In genomic region chr12:52006633-52006994, GRCm38 (mm10) we compare ENCODE assay signal across 7 mouse cellular contexts. TPM values are rescaled to one million over a fixed set of nuclear protein-coding genes. Genes with fewer than 3 reads are reported as not detected.
A peak's percentile ranks its signal among the peaks of the same experiment; 100 is the strongest.
DNase-seq lines count a peak whose midpoint lies in the region; ATAC-seq lines count a peak whose summit lies in the region.

No protein-coding gene starts in this region.

- no peaks in the 10 kb centered on the region for H3K9me3 ChIP-seq in neural tube, embryonic 11.5 days (ENCODE audit: control insufficient read depth, low read length)
- H3K9me3 ChIP-seq in forebrain, embryonic 14.5 days (replicated peaks; ENCODE audit: control insufficient read depth, low read length): no peaks in the 10 kb centered on the region
- H3K9me3 ChIP-seq in liver, embryonic 12.5 days (replicated peaks): no peaks in the 10 kb centered on the region
- no peaks in the 10 kb centered on the region for H3K9me3 ChIP-seq in stomach, embryonic 16.5 days (replicated peaks; ENCODE audit: control insufficient read depth, low read length)

- 50% methylated on average over 5 of the region's 5 CpGs for WGBS in neural tube, embryonic 11.5 days
- 52% methylated on average over 5 of the region's 5 CpGs for WGBS in forebrain, embryonic 14.5 days
- WGBS in liver, embryonic 12.5 days (ENCODE audit: insufficient replicate concordance): 33% methylated on average over 5 of the region's 5 CpGs
- WGBS in stomach, embryonic 16.5 days: 35% methylated on average over 5 of the region's 5 CpGs

- DNase-seq in neural tube, embryonic 11.5 days (ENCODE audit: low spot score): no peak
- DNase-seq in neural tube, embryonic 10.5 days (ENCODE audit: extremely low spot score, low spot score): no peak
- no peak for DNase-seq in forebrain, embryonic 14.5 days (ENCODE audit: low spot score)
- no peak for DNase-seq in ovary, postnatal 10 days (ENCODE audit: low spot score)
- no peak for DNase-seq in spleen, adult 12 weeks (ENCODE audit: low spot score)

- H3K4me3 ChIP-seq in neural tube, embryonic 11.5 days (ENCODE audit: low read depth, low read length): peak overlapping the region; percentile 56; the same call in 1 of the 2 replicates
- H3K4me3 ChIP-seq in forebrain, embryonic 14.5 days (ENCODE audit: low read depth, low read length): peak overlapping the region; percentile 50
- H3K4me3 ChIP-seq in liver, embryonic 12.5 days: peak overlapping the region; percentile 77
- peak overlapping the region; percentile 95 for H3K4me3 ChIP-seq in stomach, embryonic 16.5 days (replicated peaks; ENCODE audit: low read length)

- H3K4me1 ChIP-seq in neural tube, embryonic 11.5 days (ENCODE audit: control insufficient read depth, insufficient read depth, low read length): no peaks in the 10 kb centered on the region
- H3K4me1 ChIP-seq in forebrain, embryonic 14.5 days (ENCODE audit: control insufficient read depth, insufficient read depth, low read length): no peaks in the 10 kb centered on the region
- peaks cover 24% of the 10 kb centered on the region for H3K4me1 ChIP-seq in liver, embryonic 12.5 days
- peaks cover 3% of the 10 kb centered on the region; the same call in 1 of the 2 replicates for H3K4me1 ChIP-seq in stomach, embryonic 16.5 days (ENCODE audit: control insufficient read depth, insufficient read depth, low read length)

- H3K36me3 ChIP-seq in neural tube, embryonic 11.5 days (ENCODE audit: control insufficient read depth, insufficient read depth, low read length): no peaks in the 10 kb centered on the region
- 0 out of 2 replicates have a peak, but pooled peaks cover 2% of the 10 kb centered on the region for H3K36me3 ChIP-seq in forebrain, embryonic 14.5 days (ENCODE audit: control insufficient read depth, insufficient read depth, low read length)
- peaks cover 16% of the 10 kb centered on the region for H3K36me3 ChIP-seq in liver, embryonic 12.5 days
- no peaks in the 10 kb centered on the region for H3K36me3 ChIP-seq in stomach, embryonic 16.5 days (ENCODE audit: control insufficient read depth, insufficient read depth, low read length)

- H3K9ac ChIP-seq in neural tube, embryonic 11.5 days (ENCODE audit: low read length): no peak overlapping the region
- H3K9ac ChIP-seq in forebrain, embryonic 14.5 days (ENCODE audit: low read length): no peak overlapping the region
- H3K9ac ChIP-seq in liver, embryonic 12.5 days: peak overlapping the region; percentile 85; the same call in 1 of the 2 replicates
- peak overlapping the region; percentile 91 for H3K9ac ChIP-seq in stomach, embryonic 16.5 days (ENCODE audit: low read length)

- H3K27me3 ChIP-seq in neural tube, embryonic 11.5 days (ENCODE audit: control insufficient read depth, insufficient read depth, low read length): no peaks in the 10 kb centered on the region
- H3K27me3 ChIP-seq in forebrain, embryonic 14.5 days (replicated peaks; ENCODE audit: control insufficient read depth, insufficient read depth, low read length): no peaks in the 10 kb centered on the region
- no peaks in the 10 kb centered on the region; the same call in 1 of the 2 replicates for H3K27me3 ChIP-seq in liver, embryonic 12.5 days (replicated peaks)
- H3K27me3 ChIP-seq in stomach, embryonic 16.5 days (ENCODE audit: control insufficient read depth, insufficient read depth, low read length): no peaks in the 10 kb centered on the region

- peak; percentile 49 for ATAC-seq in neural tube, embryonic 11.5 days (ENCODE audit: insufficient read depth, low FRiP score, low TSS enrichment)
- ATAC-seq in forebrain, embryonic 14.5 days: peak; percentile 21; the same call in 1 of the 2 replicates
- ATAC-seq in liver, embryonic 12.5 days: peak; percentile 57
- peak; percentile 71 for ATAC-seq in stomach, embryonic 16.5 days (ENCODE audit: insufficient read depth, low FRiP score)

- no peak overlapping the region for H3K27ac ChIP-seq in neural tube, embryonic 11.5 days (ENCODE audit: low read depth, low read length)
- no peak overlapping the region for H3K27ac ChIP-seq in forebrain, embryonic 14.5 days (ENCODE audit: low read depth, low read length)
- H3K27ac ChIP-seq in liver, embryonic 12.5 days: no peak overlapping the region
- no peak overlapping the region; the same call in 1 of the 2 replicates for H3K27ac ChIP-seq in stomach, embryonic 16.5 days (ENCODE audit: low read length)

- peak overlapping the region; percentile 53; the same call in 1 of the 2 replicates for H3K4me2 ChIP-seq in neural tube, embryonic 11.5 days (ENCODE audit: low read depth)
- H3K4me2 ChIP-seq in forebrain, embryonic 14.5 days (ENCODE audit: low read length): peak overlapping the region; percentile 52
- H3K4me2 ChIP-seq in liver, embryonic 12.5 days: peak overlapping the region; percentile 82
- peak overlapping the region; percentile 75 for H3K4me2 ChIP-seq in stomach, embryonic 16.5 days (ENCODE audit: low read depth, low read length)

RNA-seq across cellular contexts. Expression of gene Dtd2, which starts 0.3 kb away (rescaled TPM):
- 20.7 and 21.9 TPM in 2 replicates for polyA plus RNA-seq in neural tube, embryonic 11.5 days (2014; fragmentation: Nextera tagmentation; extraction: Ambion mirVana)
- 16.1 and 16.2 TPM in 2 replicates for polyA plus RNA-seq in forebrain, embryonic 14.5 days (2014; fragmentation: Nextera tagmentation; extraction: Ambion mirVana)
- 20.2 and 20.9 TPM in 2 replicates for polyA plus RNA-seq in liver, embryonic 12.5 days (2016; fragmentation: Nextera tagmentation; extraction: Ambion mirVana)
- 21.1 and 23.9 TPM in 2 replicates for polyA plus RNA-seq in stomach, embryonic 16.5 days (2015; fragmentation: Nextera tagmentation; extraction: Ambion mirVana)

RNA-seq across cellular contexts. Expression of gene Gpr33, which starts 21.2 kb away (rescaled TPM):
- not detected in 2 replicates for polyA plus RNA-seq in neural tube, embryonic 11.5 days (2014; fragmentation: Nextera tagmentation; extraction: Ambion mirVana)
- polyA plus RNA-seq in forebrain, embryonic 14.5 days (2014; fragmentation: Nextera tagmentation; extraction: Ambion mirVana): not detected in 2 replicates
- polyA plus RNA-seq in liver, embryonic 12.5 days (2016; fragmentation: Nextera tagmentation; extraction: Ambion mirVana): not detected in 2 replicates
- polyA plus RNA-seq in stomach, embryonic 16.5 days (2015; fragmentation: Nextera tagmentation; extraction: Ambion mirVana): not detected in 2 replicates

RNA-seq across cellular contexts. Expression of gene Heatr5a, which starts 35.5 kb away (rescaled TPM):
- polyA plus RNA-seq in neural tube, embryonic 11.5 days (2014; fragmentation: Nextera tagmentation; extraction: Ambion mirVana): 10.2 and 11.1 TPM in 2 replicates
- 4.8 and 5.4 TPM in 2 replicates for polyA plus RNA-seq in forebrain, embryonic 14.5 days (2014; fragmentation: Nextera tagmentation; extraction: Ambion mirVana)
- polyA plus RNA-seq in liver, embryonic 12.5 days (2016; fragmentation: Nextera tagmentation; extraction: Ambion mirVana): 12.7 and 13.8 TPM in 2 replicates
- polyA plus RNA-seq in stomach, embryonic 16.5 days (2015; fragmentation: Nextera tagmentation; extraction: Ambion mirVana): 12.8 and 13.2 TPM in 2 replicates

Comparison
In these comparisons a context has a peak if more than half of its experiments do, and no peak if none do; other contexts are left out.
1. ATAC-seq: peak in every context shown above with its lines; median percentile 71 in stomach, embryonic 16.5 days; 57 in liver, embryonic 12.5 days; 49 in neural tube, embryonic 11.5 days; 21 in forebrain, embryonic 14.5 days.
2. H3K9ac ChIP-seq: peak in liver, embryonic 12.5 days (single experiment) and stomach, embryonic 16.5 days (single experiment); none in neural tube, embryonic 11.5 days (single experiment) and forebrain, embryonic 14.5 days (single experiment).
3. Peak in every context shown above with its lines, with median percentiles within 50 percentile points of each other: H3K4me2 ChIP-seq and H3K4me3 ChIP-seq.